ENCODE assay signal across 10 mouse cellular contexts in the genomic region with DNA sequence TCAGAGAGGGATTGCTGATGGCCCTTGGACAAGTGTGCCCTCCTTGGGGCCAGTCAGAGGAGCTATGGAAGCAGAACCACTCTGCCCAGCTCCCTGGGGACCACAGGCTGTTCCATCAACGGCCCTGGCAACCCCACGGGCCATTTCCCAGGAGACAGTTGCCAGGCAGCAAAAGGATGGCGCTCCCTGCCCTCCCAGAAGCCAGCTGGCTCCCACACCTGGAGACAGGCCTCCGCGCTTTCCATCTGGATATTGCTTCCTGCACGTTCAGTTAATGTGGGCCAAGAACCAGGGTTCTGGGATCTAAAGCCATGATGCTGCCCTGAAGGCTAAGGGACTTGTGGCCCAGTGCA. TPM values are rescaled to one million over a fixed set of nuclear protein-coding genes. Genes with fewer than 3 reads are reported as not detected.
A peak's percentile ranks its signal among the peaks of the same experiment; 100 is the strongest.
DNase-seq lines count a peak whose midpoint lies in the region; ATAC-seq and TF ChIP-seq lines count a peak whose summit lies in the region.
"Had no signal": no experiment of that assay in that cellular context is flagged by ENCODE, and none has a peak within 500 bp of the region (broad histone marks: within the 10 kb centered on the region; RNA-seq: fewer than 3 reads in every experiment).

No protein-coding gene starts in this region.

- H3K4me1 ChIP-seq in forebrain, embryonic 15.5 days, result peaks cover 28% of the 10 kb centered on the region
- peaks cover 32% of the 10 kb centered on the region for H3K4me1 ChIP-seq in forebrain, embryonic 10.5 days
- peaks cover 23% of the 10 kb centered on the region for H3K4me1 ChIP-seq in brown adipose tissue, adult 24 weeks (ENCODE audit: control insufficient read depth, insufficient read depth, insufficient read length, low read length)
- peaks cover 23% of the 10 kb centered on the region for H3K4me1 ChIP-seq in liver, postnatal 0 days (ENCODE audit: insufficient read depth)
- H3K4me1 ChIP-seq in forebrain, embryonic 14.5 days (ENCODE audit: control insufficient read depth, insufficient read depth, low read length), result 0 out of 2 replicates have a peak, but pooled peaks cover 3% of the 10 kb centered on the region

- H3K27me3 ChIP-seq in forebrain, embryonic 15.5 days, result no peaks in the 10 kb centered on the region
- H3K27me3 ChIP-seq in forebrain, embryonic 10.5 days (ENCODE audit: poor library complexity, severe bottlenecking), result no peaks in the 10 kb centered on the region
- no peaks in the 10 kb centered on the region for H3K27me3 ChIP-seq in liver, postnatal 0 days (ENCODE audit: insufficient read depth, low read length)
- no peaks in the 10 kb centered on the region for H3K27me3 ChIP-seq in forebrain, embryonic 14.5 days (replicated peaks; ENCODE audit: control insufficient read depth, insufficient read depth, low read length)
- H3K27me3 ChIP-seq: limb, embryonic 13.5 days had no signal

- H3K4me3 ChIP-seq in forebrain, embryonic 15.5 days, result no peak overlapping the region
- H3K4me3 ChIP-seq in forebrain, embryonic 10.5 days, result no peak overlapping the region
- H3K4me3 ChIP-seq in brown adipose tissue, adult 24 weeks (ENCODE audit: insufficient read depth, low read depth, low read length), result no peak overlapping the region
- H3K4me3 ChIP-seq in liver, postnatal 0 days (ENCODE audit: low read depth, low read length), result no peak overlapping the region
- no peak overlapping the region for H3K4me3 ChIP-seq in forebrain, embryonic 14.5 days (ENCODE audit: low read depth, low read length)
- H3K4me3 ChIP-seq: heart, embryonic 10.5 days; limb, embryonic 13.5 days had no signal

- H3K9me3 ChIP-seq in forebrain, embryonic 15.5 days, result no peaks in the 10 kb centered on the region
- H3K9me3 ChIP-seq in forebrain, embryonic 10.5 days, result no peaks in the 10 kb centered on the region; the same call in 1 of the 2 replicates
- H3K9me3 ChIP-seq in liver, postnatal 0 days (ENCODE audit: low read length), result no peaks in the 10 kb centered on the region
- H3K9me3 ChIP-seq in forebrain, embryonic 14.5 days (replicated peaks; ENCODE audit: control insufficient read depth, low read length), result no peaks in the 10 kb centered on the region
- H3K9me3 ChIP-seq: heart, embryonic 10.5 days; limb, embryonic 13.5 days had no signal

- H3K36me3 ChIP-seq in forebrain, embryonic 15.5 days, result peaks cover 57% of the 10 kb centered on the region
- H3K36me3 ChIP-seq in forebrain, embryonic 10.5 days (replicated peaks), result peaks cover 100% of the 10 kb centered on the region
- H3K36me3 ChIP-seq in liver, postnatal 0 days (replicated peaks; ENCODE audit: insufficient read depth, low read length), result peaks cover 14% of the 10 kb centered on the region
- peaks cover 85% of the 10 kb centered on the region for H3K36me3 ChIP-seq in forebrain, embryonic 14.5 days (ENCODE audit: control insufficient read depth, insufficient read depth, low read length)

- intact Hi-C loops in left cerebral cortex, postnatal 4 days (cut with DNase I), result no loop called here
- intact Hi-C loops in left cerebral cortex, postnatal 36 days (cut with DNase I), result loop anchor here (5.0 kb wide), 1 partner anchor 45 kb away; no protein-coding TSS in a partner anchor

- TF ChIP-seq EP300 in liver, postnatal 0 days (IDR thresholded peaks at IDR 0.05; ENCODE audit: low read depth), result no peak

- DNase-seq in forebrain, embryonic 10.5 days (ENCODE audit: extremely low spot score, low spot score), result no peak
- peak; percentile 71 for DNase-seq in left cerebral cortex, postnatal 4 days
- DNase-seq in left cerebral cortex, postnatal 36 days (ENCODE audit: low spot score in 2 of 2), result no peak
- no peak for DNase-seq in liver, postnatal 0 days
- DNase-seq in forebrain, embryonic 14.5 days (ENCODE audit: low spot score), result no peak
- DNase-seq in thymus, postnatal 25 days, result no peak

- no peak overlapping the region for H3K9ac ChIP-seq in forebrain, embryonic 15.5 days (replicated peaks)
- H3K9ac ChIP-seq in liver, postnatal 0 days (replicated peaks), result no peak overlapping the region
- no peak overlapping the region for H3K9ac ChIP-seq in forebrain, embryonic 14.5 days (ENCODE audit: low read length)
- H3K9ac ChIP-seq: limb, embryonic 13.5 days had no signal

- 75% methylated on average over 6 of the region's 6 CpGs for WGBS in forebrain, embryonic 15.5 days
- 94% methylated on average over 6 of the region's 6 CpGs for WGBS in forebrain, embryonic 10.5 days
- WGBS in liver, postnatal 0 days (ENCODE audit: insufficient replicate concordance), result 76% methylated on average over 6 of the region's 6 CpGs
- 87% methylated on average over 6 of the region's 6 CpGs for WGBS in forebrain, embryonic 14.5 days

- no peak for ATAC-seq in forebrain, embryonic 15.5 days (replicated peaks)
- ATAC-seq in liver, postnatal 0 days, result peak; percentile 22
- ATAC-seq in forebrain, embryonic 14.5 days, result no peak

- no peak overlapping the region for H3K4me2 ChIP-seq in forebrain, embryonic 15.5 days (replicated peaks)
- H3K4me2 ChIP-seq in liver, postnatal 0 days (ENCODE audit: low read depth, low read length), result no peak overlapping the region; the same call in 1 of the 2 replicates
- H3K4me2 ChIP-seq in forebrain, embryonic 14.5 days (ENCODE audit: low read length), result no peak overlapping the region
- H3K4me2 ChIP-seq: limb, embryonic 13.5 days had no signal

- H3K27ac ChIP-seq in forebrain, embryonic 15.5 days (replicated peaks), result peak overlapping the region; percentile 20
- no peak overlapping the region for H3K27ac ChIP-seq in forebrain, embryonic 10.5 days
- peak overlapping the region; percentile 75 for H3K27ac ChIP-seq in brown adipose tissue, adult 24 weeks (replicated peaks; ENCODE audit: low read depth, low read length)
- peak overlapping the region; percentile 68 for H3K27ac ChIP-seq in liver, postnatal 0 days (ENCODE audit: low read depth)
- H3K27ac ChIP-seq in forebrain, embryonic 14.5 days (ENCODE audit: low read depth, low read length), result no peak overlapping the region
- H3K27ac ChIP-seq: heart, embryonic 10.5 days; limb, embryonic 13.5 days had no signal

- TF ChIP-seq CTCF in liver, postnatal 0 days (IDR thresholded peaks at IDR 0.05; ENCODE audit: low read depth), result no peak

RNA-seq across cellular contexts. Expression of a gene that starts 11.8 kb away (rescaled TPM):
- 78.9 and 85.5 TPM in 2 replicates for polyA plus RNA-seq in forebrain, embryonic 15.5 days (2015; fragmentation: Nextera tagmentation; extraction: Ambion mirVana)
- polyA plus RNA-seq in forebrain, embryonic 10.5 days (2016; fragmentation: Nextera tagmentation; extraction: Ambion mirVana), result 31.6 and 35.7 TPM in 2 replicates
- 100 to 1,000 TPM; 382 to 395 TPM for total RNA-seq in left cerebral cortex, postnatal 4 days (2021)
- total RNA-seq in left cerebral cortex, postnatal 36 days (2021), result 100 to 1,000 TPM; 257 to 267 TPM
- polyA plus RNA-seq in brown adipose tissue, adult 24 weeks (2012; ENCODE audit: insufficient read depth, insufficient read length, missing spikeins), result 4.8 and 5.2 TPM in 2 replicates
- polyA plus RNA-seq in liver, postnatal 0 days (2015; fragmentation: Nextera tagmentation; extraction: Ambion mirVana), result 5.2 and 6.5 TPM in 2 replicates
- 65.8 and 72.3 TPM in 2 replicates for polyA plus RNA-seq in forebrain, embryonic 14.5 days (2014; fragmentation: Nextera tagmentation; extraction: Ambion mirVana)

RNA-seq across cellular contexts. Expression of a gene that starts 29.9 kb away (rescaled TPM):
- polyA plus RNA-seq in forebrain, embryonic 15.5 days (2015; fragmentation: Nextera tagmentation; extraction: Ambion mirVana), result 25.7 and 28.8 TPM in 2 replicates
- polyA plus RNA-seq in forebrain, embryonic 10.5 days (2016; fragmentation: Nextera tagmentation; extraction: Ambion mirVana), result 33.1 and 33.3 TPM in 2 replicates
- total RNA-seq in left cerebral cortex, postnatal 4 days (2021), result 10 to 100 TPM; 19.7 to 20.7 TPM
- total RNA-seq in left cerebral cortex, postnatal 36 days (2021), result 10 to 100 TPM; 22.6 to 23.6 TPM
- 4.6 and 29.0 TPM in 2 replicates for polyA plus RNA-seq in brown adipose tissue, adult 24 weeks (2012; ENCODE audit: insufficient read depth, insufficient read length, missing spikeins)
- polyA plus RNA-seq in liver, postnatal 0 days (2015; fragmentation: Nextera tagmentation; extraction: Ambion mirVana), result 5.0 and 5.9 TPM in 2 replicates
- 30.9 TPM in 2 replicates for polyA plus RNA-seq in forebrain, embryonic 14.5 days (2014; fragmentation: Nextera tagmentation; extraction: Ambion mirVana)

Comparison
In these comparisons a context has a peak if more than half of its experiments do, and no peak if none do; other contexts are left out.
1. H3K27ac ChIP-seq: peak in forebrain, embryonic 15.5 days (single experiment), brown adipose tissue, adult 24 weeks (single experiment) and liver, postnatal 0 days (single experiment); none in forebrain, embryonic 10.5 days (single experiment) and forebrain, embryonic 14.5 days (single experiment).